Mouse (Mus musculus) embryonic facial prominence, embryonic 14.5 days (tissue): ENCODE data around the gene Hsbp1. TPM values are rescaled to one million over a fixed set of nuclear protein-coding genes. Genes with fewer than 3 reads are reported as not detected.
"Not testable (repeated sequence)": the region's sequence is repeated elsewhere in the genome, so short reads cannot be mapped to it uniquely, and the experiment has no call there.

Source experiments
- ATAC-seq: fragments of 200-750 bp; cut with Nextera tagmentation; 2 replicates; pipeline ENCODE4 v1.8.0; 2017; ENCODE audit warnings: low read depth, moderate number of reproducible peaks, moderate TSS enrichment
- DNase-seq: peaks from one replicate; pipeline ENCODE4 v3.0.0-alpha.2; 2015; ENCODE audit warnings: low spot score
- H3K27ac ChIP-seq: fragments of 300-500 bp; sonication (generic); replicated peaks from 2 replicates; pipeline ENCODE4 v1.5.1; 2014; ENCODE audit warnings: low read depth, mild to moderate bottlenecking, low read length, moderate library complexity
- H3K27me3 ChIP-seq: fragments of 300-500 bp; sonication (generic); replicated peaks from 2 replicates; pipeline ENCODE4 v1.6.1; 2014; ENCODE audit warnings: low read length; ENCODE audit not compliant: control insufficient read depth, insufficient read depth
- H3K36me3 ChIP-seq: fragments of 300-500 bp; sonication (generic); 2 replicates; pipeline ENCODE4 v1.6.1; 2014; ENCODE audit warnings: low read length, mixed read lengths; ENCODE audit not compliant: control insufficient read depth, insufficient read depth
- H3K4me1 ChIP-seq: fragments of 300-500 bp; sonication (generic); 2 replicates; pipeline ENCODE4 v1.6.1; 2014; ENCODE audit warnings: antibody characterized with exemption, low read length; ENCODE audit not compliant: control insufficient read depth, insufficient read depth
- H3K4me2 ChIP-seq: fragments of 300-500 bp; sonication (generic); 2 replicates; pipeline ENCODE4 v1.6.1; 2014; ENCODE audit warnings: low read depth, mild to moderate bottlenecking, low read length, moderate library complexity, mixed read lengths
- H3K4me3 ChIP-seq: fragments of 300-500 bp; sonication (generic); 2 replicates; pipeline ENCODE4 v1.5.1; 2014; ENCODE audit warnings: low read depth, mild to moderate bottlenecking, low read length
- H3K9ac ChIP-seq: fragments of 300-500 bp; sonication (generic); 2 replicates; pipeline ENCODE4 v1.6.1; 2014; ENCODE audit warnings: low read depth, mild to moderate bottlenecking, low read length, moderate library complexity, mixed read lengths
- H3K9me3 ChIP-seq: fragments of 300-500 bp; sonication (generic); 2 replicates; pipeline ENCODE4 v1.6.1; 2016; ENCODE audit warnings: low read length; ENCODE audit not compliant: control insufficient read depth
- WGBS: fragments of 180-500 bp; shearing (Covaris S2); extraction: QIAGEN DNeasy Blood & Tissue Kit; methylation state at CpG from one replicate; pipeline ENCODE4 v1.1.7; 2014; 5-methylcytosine and 5-hydroxymethylcytosine counted together
- polyA plus RNA-seq: library from polyadenylated mRNA; unstranded; fragments of >200 nt; fragmentation: Nextera tagmentation; extraction: Ambion mirVana; gene quantifications from 2 replicates; pipeline ENCODE4 v1.2.1, GENCODE M21; 2014

Gene Hsbp1
- 325 and 345 TPM in 2 replicates for polyA plus RNA-seq

DNA sequence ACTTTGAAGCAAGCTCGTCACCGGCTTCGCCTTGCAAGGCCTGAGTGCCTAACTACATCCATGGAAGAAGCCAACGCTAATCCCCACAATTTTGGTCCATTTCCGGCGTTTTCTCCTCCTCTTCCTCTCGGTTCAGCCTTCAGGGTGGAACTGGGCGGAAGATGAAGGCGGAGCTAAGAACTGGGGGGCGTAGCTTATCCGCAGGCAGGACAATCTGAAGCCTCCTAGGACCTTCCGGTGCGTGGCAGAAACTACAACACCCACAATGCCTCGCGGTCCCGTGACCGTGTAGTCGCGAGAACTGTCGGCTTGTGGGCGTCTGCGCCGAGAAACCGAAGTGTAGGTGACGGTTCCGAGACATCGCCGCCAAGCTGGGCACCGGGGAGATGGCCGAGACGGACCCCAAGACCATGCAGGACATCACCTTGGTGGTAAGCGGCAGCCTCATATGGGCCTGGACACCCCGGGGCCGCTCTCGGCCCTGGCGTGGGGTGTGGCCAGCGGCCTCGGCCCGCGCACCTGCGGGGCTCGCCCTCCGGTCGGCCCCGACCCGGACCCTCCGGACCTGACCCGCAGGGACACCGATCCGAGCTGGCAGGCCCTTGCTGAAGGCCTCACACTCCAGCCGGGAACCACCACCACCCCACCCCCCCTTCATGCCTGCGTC, at the start of gene Hsbp1:
Gene Hsbp1, plus strand, starts transcription at position 299 of the 667 bp plus-strand sequence.
- Histone ChIP-seq H3K9me3 (peaks cover 11% of the 10 kb centered on the region), H3K9ac (peak within 1 kb of the TSS; percentile 85), H3K4me3 (peak within 1 kb of the TSS; percentile 72), H3K4me1 (peaks cover 5% of the 10 kb centered on the region), H3K36me3 (peaks cover 31% of the 10 kb centered on the region), H3K4me2 (peak within 1 kb of the TSS; percentile 65), H3K27ac (peak within 1 kb of the TSS; percentile 33; the same call in 1 of the 2 replicates), H3K27me3 (no peaks in the 10 kb centered on the region; the same call in 1 of the 2 replicates)
- 3% methylated on average over 37 of the region's 52 CpGs for WGBS
- DNase-seq: peak; percentile 99
- ATAC-seq: peak; percentile 99

DNA sequence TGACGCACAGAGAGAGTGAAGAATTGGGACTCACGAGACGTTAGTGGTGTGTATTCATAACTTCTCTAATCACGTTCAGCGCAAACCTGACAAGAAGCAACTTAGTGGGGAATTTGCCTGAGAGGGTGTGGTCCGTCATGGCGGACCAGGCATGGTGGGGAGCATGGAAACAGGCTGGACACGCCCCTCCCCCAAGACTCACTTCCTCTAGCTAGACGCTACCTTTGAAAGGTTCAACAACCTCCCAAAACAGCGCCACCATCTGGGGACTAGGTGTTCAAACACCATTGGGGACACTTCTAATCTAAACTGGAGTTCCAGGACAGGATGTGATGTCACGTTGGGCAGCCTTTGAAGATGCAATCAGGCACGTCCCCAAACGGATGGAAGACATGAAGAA, 48.8 kb upstream of the Hsbp1 start:
- 82% methylated on average over 13 of the region's 13 CpGs for WGBS
- no peak overlapping the region for H3K9ac ChIP-seq
- no peak overlapping the region for H3K27ac ChIP-seq
- no peak overlapping the region for H3K4me2 ChIP-seq
- no peaks in the 10 kb centered on the region for H3K27me3 ChIP-seq
- no peak for ATAC-seq
- no peaks in the 10 kb centered on the region for H3K36me3 ChIP-seq
- 0 out of 2 replicates have a peak, but pooled peaks cover 5% of the 10 kb centered on the region for H3K9me3 ChIP-seq
- no peak for DNase-seq
- H3K4me3 ChIP-seq: no peak overlapping the region
- no peaks in the 10 kb centered on the region for H3K4me1 ChIP-seq

DNA sequence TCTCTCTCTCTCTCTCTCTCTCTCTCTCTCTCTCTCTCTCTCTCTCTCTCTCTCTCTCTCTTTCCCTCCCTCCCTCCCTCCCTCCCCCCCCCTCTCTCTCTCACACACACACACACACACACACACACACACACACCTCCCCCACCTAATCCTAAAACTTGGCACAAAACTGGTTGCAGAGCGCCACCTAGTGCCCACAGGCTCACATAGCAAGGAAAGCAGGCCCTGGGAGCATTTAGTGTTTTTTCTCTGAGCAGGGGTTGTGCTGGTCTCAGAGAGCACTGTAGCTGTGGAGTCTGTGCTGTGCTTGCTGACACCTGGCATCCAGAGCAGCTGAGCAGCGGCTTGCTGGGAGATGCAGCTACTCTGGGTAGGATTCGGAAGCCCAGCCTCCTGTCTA, 46.5 kb upstream of the Hsbp1 start:
- H3K9ac ChIP-seq, H3K4me2 ChIP-seq, H3K4me3 ChIP-seq, H3K36me3 ChIP-seq, DNase-seq, H3K4me1 ChIP-seq, H3K27ac ChIP-seq, H3K27me3 ChIP-seq, ATAC-seq: not testable (repeated sequence)
- H3K9me3 ChIP-seq: 0 out of 2 replicates have a peak, but pooled peaks cover 14% of the 10 kb centered on the region
- 31% methylated on average over 3 of the region's 3 CpGs for WGBS

DNA sequence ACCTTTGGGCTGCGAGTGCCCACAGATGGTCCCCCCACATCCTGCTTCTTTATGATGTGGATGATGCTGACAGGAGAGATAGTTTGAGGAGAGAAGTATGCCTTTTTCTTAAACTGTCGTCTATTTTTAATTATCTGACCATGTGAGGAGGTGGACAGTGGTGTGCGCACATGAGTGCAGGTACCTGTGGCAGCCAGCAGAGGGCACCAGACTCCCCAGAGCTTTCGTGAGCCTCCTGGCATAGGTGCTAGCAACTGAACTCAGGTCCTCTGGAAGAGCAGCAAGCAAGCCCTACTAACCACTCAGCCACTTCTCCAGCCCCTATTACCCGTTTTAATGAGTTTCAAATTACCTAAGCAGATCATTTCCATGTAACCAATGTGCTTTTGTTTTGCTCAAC, 44.0 kb upstream of the Hsbp1 start:
- no peak for DNase-seq
- no peak overlapping the region for H3K4me3 ChIP-seq
- H3K4me1 ChIP-seq: no peaks in the 10 kb centered on the region
- no peak overlapping the region for H3K9ac ChIP-seq
- no peak overlapping the region for H3K4me2 ChIP-seq
- H3K27me3 ChIP-seq: no peaks in the 10 kb centered on the region
- no peak for ATAC-seq
- WGBS: 82% methylated on average over 5 of the region's 5 CpGs
- H3K9me3 ChIP-seq: 0 out of 2 replicates have a peak, but pooled peaks cover 14% of the 10 kb centered on the region
- no peaks in the 10 kb centered on the region for H3K36me3 ChIP-seq
- no peak overlapping the region for H3K27ac ChIP-seq

DNA sequence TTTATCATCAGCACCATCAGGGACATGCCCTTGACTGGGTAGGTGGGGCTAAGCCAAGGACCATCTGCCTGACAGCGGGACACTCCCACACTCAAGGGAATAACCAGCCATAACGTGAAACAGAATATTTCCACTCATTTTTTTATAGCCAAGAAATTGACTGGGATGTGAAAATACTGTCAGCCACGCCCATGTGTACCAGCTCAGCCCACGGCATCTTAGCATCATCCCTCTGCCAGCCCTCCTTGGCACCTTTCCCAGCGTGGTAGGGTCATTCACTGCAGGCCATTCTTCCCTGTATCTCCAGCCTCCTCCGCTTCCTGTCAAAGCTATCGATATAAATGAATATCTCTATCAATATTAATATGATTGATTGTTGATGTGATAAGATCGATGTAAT, 40.1 kb upstream of the Hsbp1 start:
- Histone ChIP-seq H3K4me1 (no peaks in the 10 kb centered on the region), H3K4me2 (no peak overlapping the region), H3K4me3 (no peak overlapping the region), H3K9ac (no peak overlapping the region), H3K27me3 (no peaks in the 10 kb centered on the region), H3K36me3 (no peaks in the 10 kb centered on the region), H3K27ac (no peak overlapping the region), H3K9me3 (0 out of 2 replicates have a peak, but pooled peaks cover 14% of the 10 kb centered on the region)
- DNase-seq (no peak), ATAC-seq (no peak)
- WGBS: 73% methylated on average over 8 of the region's 8 CpGs

DNA sequence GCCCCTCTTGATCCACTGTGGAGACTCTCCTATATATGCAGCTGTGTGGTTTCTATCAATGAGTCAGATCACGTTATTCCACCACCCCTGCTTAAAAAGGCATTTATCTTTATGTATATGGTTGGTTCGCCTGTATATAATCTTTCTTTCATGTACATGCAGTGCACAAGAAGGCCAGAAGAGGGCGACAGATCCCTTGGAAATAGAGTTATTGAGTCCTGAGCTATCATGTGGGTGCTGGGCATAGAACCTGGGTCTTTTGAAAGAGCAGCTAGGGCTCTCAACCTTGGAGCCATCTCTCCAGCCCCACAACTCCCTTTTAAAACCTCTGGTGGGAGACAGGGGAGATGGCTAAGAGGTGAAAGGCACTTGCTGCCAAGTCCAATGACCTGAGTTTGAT, 32.9 kb upstream of the Hsbp1 start:
- Histone ChIP-seq H3K27ac (no peak overlapping the region), H3K4me1 (no peaks in the 10 kb centered on the region), H3K4me2 (no peak overlapping the region), H3K36me3 (no peaks in the 10 kb centered on the region), H3K27me3 (no peaks in the 10 kb centered on the region), H3K9ac (no peak overlapping the region), H3K9me3 (no peaks in the 10 kb centered on the region), H3K4me3 (no peak overlapping the region)
- 28% methylated on average over 3 of the region's 3 CpGs for WGBS
- DNase-seq (no peak), ATAC-seq (no peak)

DNA sequence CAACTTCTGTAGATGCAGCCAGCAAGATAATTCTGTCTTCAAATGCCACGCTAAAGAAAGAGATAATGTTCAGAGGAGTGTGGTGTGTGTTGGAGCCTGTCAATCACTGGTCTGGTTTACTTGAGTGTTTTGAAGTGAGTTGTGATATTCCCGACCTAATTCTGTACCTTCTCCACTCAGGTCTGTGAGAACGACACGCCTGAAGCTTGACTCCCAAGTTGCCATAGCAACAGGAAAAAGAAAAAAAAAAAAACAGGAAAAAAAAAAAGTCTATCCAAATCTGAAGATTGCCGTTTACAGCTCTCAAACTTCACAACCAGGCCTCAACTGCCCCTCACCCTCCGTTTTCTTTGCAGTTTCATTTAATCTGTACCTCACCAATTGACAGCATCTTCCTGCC, 21.1 kb upstream of the Hsbp1 start:
- H3K4me2 ChIP-seq: no peak overlapping the region
- no peak overlapping the region for H3K9ac ChIP-seq

DNA sequence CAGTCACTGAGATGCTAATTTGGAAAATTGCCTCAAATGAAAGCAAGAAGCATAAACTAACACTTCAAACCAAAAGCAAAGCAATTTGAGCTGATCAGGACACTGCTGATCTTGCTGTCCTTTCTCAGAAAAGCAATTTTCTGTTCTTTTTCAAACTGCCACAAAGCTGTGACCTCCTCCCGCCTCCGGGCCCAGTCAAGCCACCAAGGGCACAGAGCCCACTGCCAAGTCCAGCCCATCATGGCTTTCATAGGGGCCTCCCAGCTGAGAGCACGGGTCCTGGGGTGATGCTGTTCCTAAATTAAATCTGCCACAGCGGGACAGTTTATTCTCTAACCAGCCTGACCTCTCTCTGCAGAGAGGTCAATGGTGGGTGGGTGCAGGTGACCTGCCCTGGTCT, 4.7 kb upstream of the Hsbp1 start:
- Histone ChIP-seq H3K4me1 (no peaks in the 10 kb centered on the region), H3K9ac (no peak overlapping the region), H3K36me3 (no peaks in the 10 kb centered on the region), H3K4me3 (no peak overlapping the region), H3K4me2 (no peak overlapping the region), H3K27me3 (no peaks in the 10 kb centered on the region; the same call in 1 of the 2 replicates), H3K9me3 (peaks cover 19% of the 10 kb centered on the region), H3K27ac (no peak overlapping the region)
- ATAC-seq (no peak), DNase-seq (no peak)
- 76% methylated on average over 4 of the region's 4 CpGs for WGBS

More for the DNA sequence above, 21.1 kb upstream of the Hsbp1 start:
- Histone ChIP-seq H3K4me1 (no peaks in the 10 kb centered on the region), H3K27me3 (no peaks in the 10 kb centered on the region; the same call in 1 of the 2 replicates), H3K27ac (no peak overlapping the region), H3K36me3 (no peaks in the 10 kb centered on the region), H3K4me3 (no peak overlapping the region), H3K9me3 (no peaks in the 10 kb centered on the region)
- WGBS: 51% methylated on average over 6 of the region's 6 CpGs
- ATAC-seq: no peak
- no peak for DNase-seq

DNA sequence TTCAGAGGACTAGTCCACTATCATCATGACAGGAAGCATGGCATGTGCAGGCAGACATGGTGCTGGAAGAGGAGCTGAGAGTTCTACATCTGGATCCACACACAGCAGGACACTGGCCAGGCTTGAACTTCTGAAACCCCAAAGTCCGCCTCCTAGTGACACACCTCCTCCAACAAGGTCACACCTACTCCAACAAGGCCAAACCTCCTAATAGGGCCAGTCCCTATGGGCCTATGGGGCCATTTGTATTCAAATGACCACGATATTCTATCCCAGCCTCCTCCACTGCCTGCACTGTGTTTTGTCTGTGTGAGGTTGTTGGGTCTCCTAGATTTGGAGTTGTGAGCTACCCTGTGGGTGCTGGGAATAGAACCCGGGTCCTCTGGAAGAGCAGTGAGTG, 682 bp upstream of the Hsbp1 start:
- DNase-seq (no peak), ATAC-seq (no peak)
- Histone ChIP-seq H3K4me2 (peak overlapping the region; percentile 65), H3K4me1 (peaks cover 5% of the 10 kb centered on the region), H3K4me3 (peak overlapping the region; percentile 72; the same call in 1 of the 2 replicates), H3K27ac (0 out of 2 replicates have a peak overlapping the region, but pooled peaks have one; percentile 33), H3K9me3 (peaks cover 13% of the 10 kb centered on the region), H3K27me3 (no peaks in the 10 kb centered on the region; the same call in 1 of the 2 replicates), H3K9ac (no peak overlapping the region), H3K36me3 (peaks cover 24% of the 10 kb centered on the region)
- 81% methylated on average over 3 of the region's 3 CpGs for WGBS
